ENCODE assay signal across 15 mouse cellular contexts in the genomic region with DNA sequence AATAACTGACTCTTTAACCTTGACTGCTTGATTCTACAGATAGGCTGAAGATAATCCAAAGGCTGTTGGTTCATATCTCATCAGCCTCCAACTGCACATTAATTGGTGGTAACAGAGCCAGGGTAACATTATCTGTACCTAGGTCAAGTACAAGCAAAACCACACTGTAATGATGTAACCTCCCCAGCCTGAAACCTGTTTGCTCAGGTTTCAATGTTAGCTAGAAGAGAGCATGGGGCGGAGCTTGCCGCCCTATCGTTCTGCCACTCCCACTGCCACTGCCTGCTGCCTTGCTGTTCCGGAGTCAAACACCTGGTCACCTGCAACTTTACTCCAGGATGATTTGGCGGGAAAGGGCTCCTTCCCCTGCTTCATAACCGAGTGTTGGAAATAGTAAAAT.
DNase-seq lines count a peak whose midpoint lies in the region; ATAC-seq lines count a peak whose summit lies in the region.
"Had no signal": no experiment of that assay in that cellular context is flagged by ENCODE, and none has a peak within 500 bp of the region (broad histone marks: within the 10 kb centered on the region; RNA-seq: fewer than 3 reads in every experiment).

No protein-coding gene starts in this region.

- H3K4me2 ChIP-seq in heart, embryonic 12.5 days: peak overlapping the region; percentile 29; the same call in 1 of the 2 replicates
- peak overlapping the region; percentile 37 for H3K4me2 ChIP-seq in lung, embryonic 16.5 days (ENCODE audit: low read depth, low read length)
- H3K4me2 ChIP-seq: midbrain, embryonic 12.5 days had no signal

- intact Hi-C loops in heart, postnatal 36 days (cut with DNase I): no loop called here

- ATAC-seq in heart, embryonic 12.5 days (ENCODE audit: insufficient number of reproducible peaks, low FRiP score): no peak
- peak; percentile 64 for ATAC-seq in lung, embryonic 16.5 days (ENCODE audit: low read depth)
- ATAC-seq: inflammation-experienced regulatory T-cells, adult 6 months had no signal

- no peak overlapping the region for H3K9ac ChIP-seq in heart, embryonic 12.5 days
- H3K9ac ChIP-seq in lung, embryonic 16.5 days (ENCODE audit: low read length): no peak overlapping the region
- H3K9ac ChIP-seq: midbrain, embryonic 12.5 days had no signal

- no peak overlapping the region for H3K27ac ChIP-seq in heart, embryonic 12.5 days (ENCODE audit: poor library complexity, severe bottlenecking)
- H3K27ac ChIP-seq in heart, embryonic 10.5 days: no peak overlapping the region
- no peak overlapping the region for H3K27ac ChIP-seq in lung, embryonic 16.5 days (ENCODE audit: low read length)
- H3K27ac ChIP-seq: layer of hippocampus, adult 2 months; midbrain, embryonic 12.5 days had no signal

- H3K4me1 ChIP-seq in heart, embryonic 12.5 days (replicated peaks): no peaks in the 10 kb centered on the region
- H3K4me1 ChIP-seq in heart, embryonic 10.5 days: no peaks in the 10 kb centered on the region
- H3K4me1 ChIP-seq in lung, embryonic 16.5 days (replicated peaks; ENCODE audit: control insufficient read depth, insufficient read depth, low read length): no peaks in the 10 kb centered on the region
- H3K4me1 ChIP-seq: midbrain, embryonic 12.5 days had no signal

- no peaks in the 10 kb centered on the region for H3K36me3 ChIP-seq in heart, embryonic 12.5 days
- no peaks in the 10 kb centered on the region for H3K36me3 ChIP-seq in heart, embryonic 10.5 days
- no peaks in the 10 kb centered on the region for H3K36me3 ChIP-seq in lung, embryonic 16.5 days (ENCODE audit: control insufficient read depth, insufficient read depth, low read length)
- H3K36me3 ChIP-seq: midbrain, embryonic 12.5 days had no signal

- DNase-seq in heart, embryonic 10.5 days (ENCODE audit: low spot score): no peak
- peak; percentile 51 to 70 for DNase-seq in lung, adult 18-20 months
- DNase-seq in lung, postnatal 14 days: no peak
- DNase-seq in spleen, adult 18-20 months: no peak
- no peak for DNase-seq in heart, postnatal 36 days
- DNase-seq in thymus, postnatal 14 days: no peak
- DNase-seq: adrenal gland, postnatal 25 days; cerebellum, postnatal 10 days; heart, adult 11 months; right cerebral cortex, postnatal 4 days had no signal

- H3K27me3 ChIP-seq in heart, embryonic 12.5 days (replicated peaks): no peaks in the 10 kb centered on the region
- H3K27me3 ChIP-seq in heart, embryonic 10.5 days (ENCODE audit: insufficient read depth, poor library complexity, severe bottlenecking): no peaks in the 10 kb centered on the region
- H3K27me3 ChIP-seq in lung, embryonic 16.5 days (ENCODE audit: control insufficient read depth, insufficient read depth, low read depth, low read length): no peaks in the 10 kb centered on the region
- H3K27me3 ChIP-seq: midbrain, embryonic 12.5 days had no signal

- no peak overlapping the region for H3K4me3 ChIP-seq in heart, embryonic 12.5 days
- no peak overlapping the region for H3K4me3 ChIP-seq in heart, embryonic 10.5 days
- peak overlapping the region; percentile 28 for H3K4me3 ChIP-seq in lung, embryonic 16.5 days (ENCODE audit: low read length)
- H3K4me3 ChIP-seq: layer of hippocampus, adult 2 months; midbrain, embryonic 12.5 days had no signal

- H3K9me3 ChIP-seq in heart, embryonic 12.5 days (replicated peaks): no peaks in the 10 kb centered on the region
- H3K9me3 ChIP-seq in heart, embryonic 10.5 days: no peaks in the 10 kb centered on the region
- no peaks in the 10 kb centered on the region for H3K9me3 ChIP-seq in lung, embryonic 16.5 days (ENCODE audit: control insufficient read depth, low read length)
- H3K9me3 ChIP-seq: midbrain, embryonic 12.5 days had no signal

- 19% methylated on average over 6 of the region's 6 CpGs for WGBS in heart, embryonic 12.5 days
- 22% methylated on average over 6 of the region's 6 CpGs for WGBS in heart, embryonic 10.5 days
- 17% methylated on average over 6 of the region's 6 CpGs for WGBS in lung, embryonic 16.5 days

Comparison
In these comparisons a context has a peak if more than half of its experiments do, and no peak if none do; other contexts are left out.
1. DNase-seq: peak in lung, adult 18-20 months (2 of 2); none in heart, embryonic 10.5 days (single experiment), lung, postnatal 14 days (single experiment), spleen, adult 18-20 months (0 of 2), heart, postnatal 36 days (0 of 2) and thymus, postnatal 14 days (single experiment).